Comparison of ENCODE assay signal across 33 mouse cellular contexts in genomic region chr16:91425816-91426215, GRCm38 (mm10). TPM values are rescaled to one million over a fixed set of nuclear protein-coding genes. Genes with fewer than 3 reads are reported as not detected.
"Had no signal": no experiment of that assay in that cellular context is flagged by ENCODE, and none has a peak within 500 bp of the region (broad histone marks: within the 10 kb centered on the region; RNA-seq: fewer than 3 reads in every experiment).

No protein-coding gene starts in this region.

- DNase-seq: gastrocnemius, adult 2 months; gastrocnemius, postnatal 10 days; gastrocnemius, postnatal 25 days; heart, adult 2 months; heart, postnatal 14 days; heart, postnatal 4 days; kidney, adult 11 months; kidney, adult 2 months; kidney, adult 9 months; kidney, postnatal 14 days; kidney, postnatal 36 days; layer of hippocampus, adult 9-11 months; layer of hippocampus, postnatal 36 days; left cerebral cortex, postnatal 4 days had no signal

- H3K4me1 ChIP-seq: heart, embryonic 13.5 days; heart, embryonic 15.5 days; hindbrain, embryonic 10.5 days; hindbrain, embryonic 12.5 days; intestine, embryonic 15.5 days; kidney, embryonic 15.5 days; limb, embryonic 13.5 days; limb, embryonic 15.5 days had no signal

- ATAC-seq: hindbrain, embryonic 16.5 days; inflammation-experienced regulatory T-cells, adult 6 months; intestine, embryonic 15.5 days had no signal

- H3K27me3 ChIP-seq: heart, embryonic 13.5 days; heart, embryonic 15.5 days; hindbrain, embryonic 12.5 days; intestine, embryonic 15.5 days; kidney, embryonic 15.5 days; limb, embryonic 13.5 days; limb, embryonic 15.5 days had no signal

- H3K9me3 ChIP-seq: heart, embryonic 15.5 days; hindbrain, embryonic 10.5 days; hindbrain, embryonic 12.5 days; intestine, embryonic 15.5 days; kidney, embryonic 15.5 days; limb, embryonic 13.5 days; limb, embryonic 15.5 days had no signal

- H3K27ac ChIP-seq: heart, embryonic 13.5 days; heart, embryonic 15.5 days; hindbrain, embryonic 10.5 days; hindbrain, embryonic 12.5 days; hindbrain, embryonic 14.5 days; intestine, embryonic 15.5 days; kidney, embryonic 15.5 days; kidney, postnatal 0 days; limb, embryonic 13.5 days; limb, embryonic 15.5 days; liver, embryonic 14.5 days had no signal

- H3K9ac ChIP-seq: heart, embryonic 13.5 days; heart, embryonic 15.5 days; hindbrain, embryonic 12.5 days; hindbrain, embryonic 14.5 days; intestine, embryonic 15.5 days; kidney, embryonic 15.5 days; limb, embryonic 13.5 days; limb, embryonic 15.5 days; liver, embryonic 14.5 days had no signal

- H3K4me3 ChIP-seq: gastrocnemius, adult 2 months; heart, adult 2 months; heart, embryonic 13.5 days; heart, embryonic 15.5 days; hindbrain, embryonic 10.5 days; hindbrain, embryonic 12.5 days; intestine, embryonic 15.5 days; kidney, embryonic 15.5 days; limb, embryonic 13.5 days; limb, embryonic 15.5 days had no signal

- H3K36me3 ChIP-seq: hindbrain, embryonic 10.5 days; hindbrain, embryonic 12.5 days had no signal

- H3K4me2 ChIP-seq: heart, embryonic 11.5 days; heart, embryonic 13.5 days; heart, embryonic 15.5 days; hindbrain, embryonic 12.5 days; hindbrain, embryonic 14.5 days; intestine, embryonic 15.5 days; kidney, embryonic 15.5 days; limb, embryonic 13.5 days; limb, embryonic 15.5 days; liver, embryonic 11.5 days had no signal

RNA-seq across cellular contexts. Expression of gene Gm21970, which starts 34.3 kb away (rescaled TPM):
- polyA plus RNA-seq: heart, adult 2 months; heart, embryonic 11.5 days; heart, embryonic 13.5 days; heart, embryonic 15.5 days; heart, postnatal 0 days; hindbrain, embryonic 10.5 days; hindbrain, embryonic 12.5 days; hindbrain, embryonic 14.5 days; hindbrain, embryonic 16.5 days; intestine, embryonic 15.5 days; kidney, adult 2 months; kidney, embryonic 15.5 days; kidney, postnatal 0 days; large intestine, adult 2 months; limb, embryonic 11.5 days; limb, embryonic 13.5 days; limb, embryonic 15.5 days; liver, embryonic 11.5 days; liver, embryonic 16.5 days had no signal
